Mouse (Mus musculus): ENCODE data around the gene Baz2b.

Gene Baz2b

GRCm38 (mm10) chr2:60050667-60051460 lies 158.8 kb downstream of the Baz2b start:
- no peak for DNase-seq (ENCODE audit: low spot score in 2 of 2)

GRCm38 (mm10) chr2:60049889-60050288 lies 159.8 kb downstream of the Baz2b start:
- no peak for DNase-seq (ENCODE audit: low spot score in 2 of 2)

- no peak for DNase-seq (ENCODE audit: low spot score in 2 of 2)
Measured at GRCm38 (mm10) chr2:60049351-60049750, 160.3 kb downstream of the Baz2b start.

- DNase-seq (ENCODE audit: low spot score in 2 of 2): no peak
Measured at GRCm38 (mm10) chr2:60045995-60046394, 163.6 kb downstream of the Baz2b start.

GRCm38 (mm10) chr2:60044988-60045387 lies 164.7 kb downstream of the Baz2b start:
- no peak for DNase-seq (ENCODE audit: low spot score in 2 of 2)

GRCm38 (mm10) chr2:60044540-60044939 lies 165.1 kb downstream of the Baz2b start:
- DNase-seq (ENCODE audit: low spot score in 2 of 2): no peak

- DNase-seq (ENCODE audit: low spot score in 2 of 2): no peak
Measured at GRCm38 (mm10) chr2:60042699-60043098, 166.9 kb downstream of the Baz2b start.

- no peak for DNase-seq (ENCODE audit: low spot score in 2 of 2)
Measured at GRCm38 (mm10) chr2:60041485-60042274, 168.0 kb downstream of the Baz2b start.

- DNase-seq (ENCODE audit: low spot score in 2 of 2): no peak
Measured at GRCm38 (mm10) chr2:60040162-60040561, 169.5 kb downstream of the Baz2b start.

GRCm38 (mm10) chr2:60037011-60037551 lies 172.6 kb downstream of the Baz2b start:
- peak; percentile 28 to 37 for DNase-seq (ENCODE audit: low spot score in 2 of 2)

GRCm38 (mm10) chr2:60036361-60036760 lies 173.3 kb downstream of the Baz2b start:
- no peak for DNase-seq (ENCODE audit: low spot score in 2 of 2)

- no peak for DNase-seq (ENCODE audit: low spot score in 2 of 2)
Measured at GRCm38 (mm10) chr2:60030991-60031390, 178.6 kb downstream of the Baz2b start.

- DNase-seq (ENCODE audit: low spot score in 2 of 2): no peak
Measured at GRCm38 (mm10) chr2:60029020-60029419, 180.6 kb downstream of the Baz2b start.

GRCm38 (mm10) chr2:60027166-60027565 lies 182.5 kb downstream of the Baz2b start:
- DNase-seq (ENCODE audit: low spot score in 2 of 2): no peak

GRCm38 (mm10) chr2:60026554-60026953 lies 183.1 kb downstream of the Baz2b start:
- no peak for DNase-seq (ENCODE audit: low spot score in 2 of 2)

- no peak for DNase-seq (ENCODE audit: low spot score in 2 of 2)
Measured at GRCm38 (mm10) chr2:60023777-60024176, 185.9 kb downstream of the Baz2b start.

- DNase-seq (ENCODE audit: low spot score in 2 of 2): no peak
Measured at GRCm38 (mm10) chr2:60021556-60021955, 188.1 kb downstream of the Baz2b start.

GRCm38 (mm10) chr2:60021138-60021537 lies 188.5 kb downstream of the Baz2b start:
- no peak for DNase-seq (ENCODE audit: low spot score in 2 of 2)

GRCm38 (mm10) chr2:60019546-60020250 lies 189.9 kb downstream of the Baz2b start:
- DNase-seq (ENCODE audit: low spot score in 2 of 2): no peak

GRCm38 (mm10) chr2:60018875-60019501 lies 190.7 kb downstream of the Baz2b start:
- DNase-seq (ENCODE audit: low spot score in 2 of 2): no peak

GRCm38 (mm10) chr2:60011526-60011925 lies 198.1 kb downstream of the Baz2b start:
- DNase-seq (ENCODE audit: low spot score in 2 of 2): no peak

- DNase-seq (ENCODE audit: low spot score in 2 of 2): no peak
Measured at GRCm38 (mm10) chr2:60003665-60004045, 206.0 kb downstream of the Baz2b start.
